9 mouse cellular contexts compared by ENCODE assay signal in genomic region chr10:66995181-66995580, GRCm38 (mm10).
DNase-seq lines count a peak whose midpoint lies in the region; ATAC-seq lines count a peak whose summit lies in the region.
"Had no signal": no experiment of that assay in that cellular context is flagged by ENCODE, and none has a peak within 500 bp of the region (broad histone marks: within the 10 kb centered on the region; RNA-seq: fewer than 3 reads in every experiment).

No protein-coding gene starts in this region.

- no peaks in the 10 kb centered on the region for H3K9me3 ChIP-seq in embryonic facial prominence, embryonic 12.5 days
- H3K9me3 ChIP-seq in embryonic facial prominence, embryonic 10.5 days: no peaks in the 10 kb centered on the region
- no peaks in the 10 kb centered on the region for H3K9me3 ChIP-seq in embryonic facial prominence, embryonic 15.5 days (replicated peaks)
- peaks cover 3% of the 10 kb centered on the region; the same call in 1 of the 2 replicates for H3K9me3 ChIP-seq in limb, embryonic 12.5 days

- no peak for DNase-seq in embryonic facial prominence, embryonic 10.5 days (ENCODE audit: low spot score)
- peak; percentile 23 for DNase-seq in left cerebral cortex, postnatal 4 days
- no peak for DNase-seq in left cerebral cortex, postnatal 25 days (ENCODE audit: low spot score in 2 of 2)
- DNase-seq in left cerebral cortex, adult 8-10 months (ENCODE audit: low spot score in 2 of 2): no peak
- DNase-seq in ovary, postnatal 10 days (ENCODE audit: low spot score): no peak
- DNase-seq: thymus, postnatal 25 days had no signal

- H3K4me2 ChIP-seq in embryonic facial prominence, embryonic 12.5 days (replicated peaks): no peak overlapping the region
- no peak overlapping the region for H3K4me2 ChIP-seq in embryonic facial prominence, embryonic 15.5 days (replicated peaks)
- H3K4me2 ChIP-seq in limb, embryonic 12.5 days: no peak overlapping the region

- WGBS in embryonic facial prominence, embryonic 12.5 days: 49% methylated on average over 6 of the region's 6 CpGs
- WGBS in embryonic facial prominence, embryonic 10.5 days: 61% methylated on average over 6 of the region's 6 CpGs
- WGBS in embryonic facial prominence, embryonic 15.5 days: 47% methylated on average over 6 of the region's 6 CpGs
- WGBS in limb, embryonic 12.5 days: 69% methylated on average over 6 of the region's 6 CpGs

- H3K27me3 ChIP-seq in embryonic facial prominence, embryonic 12.5 days: no peaks in the 10 kb centered on the region
- H3K27me3 ChIP-seq in embryonic facial prominence, embryonic 10.5 days (replicated peaks; ENCODE audit: low read depth, poor library complexity, severe bottlenecking): no peaks in the 10 kb centered on the region
- H3K27me3 ChIP-seq in embryonic facial prominence, embryonic 15.5 days: no peaks in the 10 kb centered on the region
- H3K27me3 ChIP-seq in limb, embryonic 12.5 days: no peaks in the 10 kb centered on the region

- H3K9ac ChIP-seq in embryonic facial prominence, embryonic 12.5 days: no peak overlapping the region
- no peak overlapping the region for H3K9ac ChIP-seq in embryonic facial prominence, embryonic 15.5 days
- no peak overlapping the region for H3K9ac ChIP-seq in limb, embryonic 12.5 days (replicated peaks)

- H3K27ac ChIP-seq in embryonic facial prominence, embryonic 12.5 days: peak overlapping the region; percentile 41; the same call in 1 of the 2 replicates
- no peak overlapping the region for H3K27ac ChIP-seq in embryonic facial prominence, embryonic 10.5 days (replicated peaks)
- H3K27ac ChIP-seq in embryonic facial prominence, embryonic 15.5 days (replicated peaks): peak overlapping the region; percentile 52
- H3K27ac ChIP-seq in limb, embryonic 12.5 days: peak overlapping the region; percentile 67; the same call in 1 of the 2 replicates

- peaks cover 8% of the 10 kb centered on the region for H3K4me1 ChIP-seq in embryonic facial prominence, embryonic 12.5 days
- H3K4me1 ChIP-seq in embryonic facial prominence, embryonic 10.5 days: peaks cover 11% of the 10 kb centered on the region; the same call in 1 of the 2 replicates
- H3K4me1 ChIP-seq in embryonic facial prominence, embryonic 15.5 days: peaks cover 10% of the 10 kb centered on the region
- H3K4me1 ChIP-seq in limb, embryonic 12.5 days (replicated peaks): peaks cover 13% of the 10 kb centered on the region

- intact Hi-C loops in left cerebral cortex, postnatal 4 days (cut with DNase I): no loop called here
- intact Hi-C loops in left cerebral cortex, postnatal 25 days (cut with DNase I): no loop called here

- ATAC-seq in embryonic facial prominence, embryonic 12.5 days (ENCODE audit: insufficient number of reproducible peaks, insufficient read depth, low FRiP score, low TSS enrichment): no peak
- no peak for ATAC-seq in embryonic facial prominence, embryonic 15.5 days (ENCODE audit: insufficient number of reproducible peaks, low FRiP score, low TSS enrichment, low read depth)
- ATAC-seq in limb, embryonic 12.5 days (ENCODE audit: insufficient number of reproducible peaks, insufficient read depth, low FRiP score, low TSS enrichment, low read depth): no peak

- no peak overlapping the region for H3K4me3 ChIP-seq in embryonic facial prominence, embryonic 12.5 days
- no peak overlapping the region for H3K4me3 ChIP-seq in embryonic facial prominence, embryonic 10.5 days
- no peak overlapping the region for H3K4me3 ChIP-seq in embryonic facial prominence, embryonic 15.5 days (replicated peaks)
- H3K4me3 ChIP-seq in limb, embryonic 12.5 days (replicated peaks): no peak overlapping the region

- no peaks in the 10 kb centered on the region for H3K36me3 ChIP-seq in embryonic facial prominence, embryonic 12.5 days
- no peaks in the 10 kb centered on the region for H3K36me3 ChIP-seq in embryonic facial prominence, embryonic 10.5 days (replicated peaks)
- H3K36me3 ChIP-seq in embryonic facial prominence, embryonic 15.5 days: no peaks in the 10 kb centered on the region
- no peaks in the 10 kb centered on the region for H3K36me3 ChIP-seq in limb, embryonic 12.5 days
